Mouse (Mus musculus) Patski (cell line): ENCODE measurements around the gene Chrm3. TPM values are rescaled to one million over a fixed set of nuclear protein-coding genes. Genes with fewer than 3 reads are reported as not detected.
"Not testable (repeated sequence)": the region's sequence is repeated elsewhere in the genome, so short reads cannot be mapped to it uniquely, and the experiment has no call there.

Experiments used
- ATAC-seq: fragments of 100-300 bp; one replicate; pipeline ENCODE4 v1.8.0; 2021
- CTCF ChIA-PET: fragments of 350-600 bp; sonication (Branson Sonifier 250); formaldehyde crosslinking; loops from one replicate; lab custom pipeline; 2022; ENCODE audit warnings: inconsistent platforms; lab: Charles Lee
- POLR2A ChIA-PET: fragments of 350-600 bp; sonication (Branson Sonifier 250); formaldehyde crosslinking; loops from one replicate; lab custom pipeline; 2022; ENCODE audit warnings: antibody characterized with exemption, inconsistent platforms; lab: Charles Lee
- DNase-seq: peaks from one replicate; pipeline ENCODE4 v3.0.0-alpha.2; 2011; ENCODE audit warnings: low read depth, low spot score
- H3K27me3 ChIP-seq: fragments of 371-371 bp; one replicate; pipeline ENCODE4 v1.5.1; 2021
- CTCF ChIP-seq: fragments of 100-300 bp; IDR thresholded peaks from one replicate; pipeline ENCODE4 v1.5.1; 2021
- in situ Hi-C: fragments of 300-500 bp; cut with MboI; formaldehyde crosslinking; loops from 3 replicates; pipeline ENCODE4 v1.11.1; 2018; ENCODE audit warnings: low pct_unique_long_range_greater_than_20kb, mixed read lengths
- polyA plus RNA-seq: library from polyadenylated mRNA; unstranded; gene quantifications from one replicate; pipeline ENCODE4 v1.2.3, GENCODE M21; 2021

The Chrm3 gene
- polyA plus RNA-seq, result not detected

- peaks cover 32% of the 10 kb centered on the region for H3K27me3 ChIP-seq
- ChIA-PET CTCF (no interaction called here), POLR2A (interaction anchor here (0.7 kb wide), 1 partner anchor 40 kb away, joined by 3 read pairs; no protein-coding TSS in a partner anchor)
- DNase-seq (no peak), ATAC-seq (no peak)
- in situ Hi-C loops, result no loop called here
- no peak for TF ChIP-seq CTCF
These were observed at the start of gene Chrm3 for GRCm38 (mm10) chr13:10360777-10361176. Gene Chrm3 (minus strand): TSS chr13:10360847.

DNA sequence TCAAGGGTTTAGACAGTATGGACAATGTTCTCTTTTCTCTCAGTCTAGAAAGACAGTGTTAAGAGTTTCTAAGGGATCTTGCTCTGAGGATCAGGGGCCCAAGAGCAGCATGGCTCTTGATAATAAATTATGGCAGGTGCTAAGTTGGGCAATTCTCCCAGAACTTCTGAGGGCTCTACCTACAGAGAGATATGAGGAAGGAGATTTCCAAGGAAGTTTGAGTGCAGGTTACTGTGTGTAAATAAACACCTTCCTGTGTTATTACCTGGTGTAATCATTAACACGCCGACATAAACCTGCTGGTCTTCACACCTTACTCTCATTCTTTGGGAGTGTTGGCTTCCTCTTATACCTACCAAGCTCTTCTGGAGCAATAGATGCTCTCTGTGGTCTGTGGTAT is 33.7 kb upstream of the Chrm3 start:
- DNase-seq (no peak), ATAC-seq (no peak)
- in situ Hi-C loops, result no loop called here
- ChIA-PET CTCF (no interaction called here), POLR2A (no interaction called here)
- TF ChIP-seq CTCF, result no peak
- no peaks in the 10 kb centered on the region for H3K27me3 ChIP-seq

GRCm38 (mm10) chr13:10375487-10375886 is 14.8 kb upstream of the Chrm3 start:
- POLR2A ChIA-PET, CTCF ChIA-PET, ATAC-seq, H3K27me3 ChIP-seq, in situ Hi-C loops, DNase-seq: not testable (repeated sequence)

GRCm38 (mm10) chr13:10360199-10360694 is 400 bp downstream of the Chrm3 start:
- ATAC-seq, result no peak
- TF ChIP-seq CTCF, result no peak
- CTCF ChIA-PET, result no interaction called here
- no peak for DNase-seq
- in situ Hi-C loops, result no loop called here
- POLR2A ChIA-PET, result no interaction called here
- peaks cover 32% of the 10 kb centered on the region for H3K27me3 ChIP-seq

- DNase-seq (no peak), ATAC-seq (no peak)
- CTCF ChIA-PET, result no interaction called here
- POLR2A ChIA-PET, result no interaction called here
- TF ChIP-seq CTCF, result no peak
- peaks cover 32% of the 10 kb centered on the region for H3K27me3 ChIP-seq
- in situ Hi-C loops, result no loop called here
These were observed 990 bp downstream of the Chrm3 start for GRCm38 (mm10) chr13:10359516-10360198.

DNA sequence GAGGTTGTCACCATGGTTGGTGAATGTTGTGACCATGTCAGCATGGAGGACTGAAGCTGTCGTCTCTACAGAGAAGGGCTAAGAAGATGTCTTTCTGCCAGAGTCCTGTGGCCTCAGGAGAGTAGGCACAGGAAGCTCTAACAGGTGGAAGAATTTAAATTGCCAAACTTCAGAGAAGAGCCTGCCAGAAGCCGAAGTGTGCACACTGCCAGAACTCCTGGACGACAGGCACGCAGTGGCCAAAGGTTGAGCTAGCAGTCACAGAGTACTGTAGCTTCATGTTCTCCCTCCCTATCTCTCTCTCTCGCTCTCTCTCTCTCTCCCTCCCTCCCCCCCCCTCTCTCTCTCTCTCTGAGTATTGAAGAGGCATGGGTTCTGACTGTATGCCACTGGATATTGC is 4.9 kb downstream of the Chrm3 start:
- no peak for ATAC-seq
- in situ Hi-C loops, result no loop called here
- CTCF ChIA-PET, result no interaction called here
- H3K27me3 ChIP-seq, result peaks cover 23% of the 10 kb centered on the region
- TF ChIP-seq CTCF, result no peak
- no peak for DNase-seq
- POLR2A ChIA-PET, result no interaction called here

DNA sequence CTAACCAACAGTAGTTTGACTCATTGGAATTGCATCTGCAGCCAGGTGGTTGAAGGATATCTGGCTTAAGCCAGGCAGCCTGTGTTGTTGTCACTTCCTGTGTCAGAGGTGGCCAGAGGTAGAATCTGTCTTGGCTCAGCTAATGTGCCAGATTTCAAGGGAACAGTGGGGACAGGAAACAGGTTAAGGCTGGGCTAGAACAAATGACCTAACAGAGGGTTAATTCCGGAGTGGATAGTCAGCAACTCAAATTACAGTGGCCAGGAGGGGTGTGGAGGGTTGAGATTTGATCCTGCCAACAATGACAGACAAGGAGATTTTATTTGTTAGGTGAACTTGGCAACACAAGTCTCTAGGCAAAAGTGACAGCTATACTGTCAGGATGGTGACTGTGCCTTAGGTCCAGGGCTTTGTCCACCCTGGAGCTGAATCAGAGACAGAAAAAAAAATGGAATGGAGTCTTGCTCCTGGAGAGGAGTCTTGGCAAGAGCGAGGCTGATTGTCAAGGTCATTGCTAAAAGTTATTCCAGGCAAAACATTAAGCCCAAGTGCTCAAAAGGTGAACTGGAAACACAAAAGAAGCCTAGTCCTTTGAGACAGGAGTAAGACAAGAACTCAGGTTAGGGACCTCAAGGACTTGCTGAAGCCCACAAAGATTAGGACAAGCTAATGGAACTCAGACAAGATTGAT is 5.6 kb downstream of the Chrm3 start:
- peaks cover 23% of the 10 kb centered on the region for H3K27me3 ChIP-seq
- in situ Hi-C loops, result no loop called here
- ChIA-PET POLR2A (no interaction called here), CTCF (no interaction called here)
- no peak for ATAC-seq
- DNase-seq, result no peak
- TF ChIP-seq CTCF, result no peak

- no peak for ATAC-seq
- POLR2A ChIA-PET, result no interaction called here
- DNase-seq, result no peak
- in situ Hi-C loops, result no loop called here
- TF ChIP-seq CTCF, result no peak
- CTCF ChIA-PET, result no interaction called here
- peaks cover 15% of the 10 kb centered on the region for H3K27me3 ChIP-seq
These were observed 8.5 kb downstream of the Chrm3 start for GRCm38 (mm10) chr13:10352141-10352540.

DNA sequence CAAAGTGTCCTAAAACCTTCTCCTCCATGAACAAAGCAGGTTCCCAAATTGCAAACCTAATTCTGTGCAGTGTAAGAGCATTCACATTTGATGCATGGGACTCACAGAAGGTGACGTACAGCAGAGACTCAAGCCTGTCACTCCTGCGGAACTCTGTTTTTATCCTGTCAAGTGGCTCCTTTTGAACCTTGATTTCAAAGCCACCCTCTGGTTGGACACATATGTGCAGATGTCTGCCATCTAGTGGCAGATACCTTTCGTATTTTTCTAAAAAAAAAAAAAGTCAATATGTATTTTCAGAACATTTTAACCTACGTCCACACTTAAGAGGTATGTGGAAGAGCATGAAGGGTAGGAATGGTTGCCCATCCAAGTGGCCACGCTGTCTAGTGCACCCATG is 16.3 kb downstream of the Chrm3 start:
- no peak for ATAC-seq
- ChIA-PET CTCF (no interaction called here), POLR2A (no interaction called here)
- peak; percentile 25 for TF ChIP-seq CTCF
- DNase-seq, result no peak
- peaks cover 8% of the 10 kb centered on the region for H3K27me3 ChIP-seq
- in situ Hi-C loops, result loop anchor here (10.0 kb wide), 1 partner anchor 460 kb away; no protein-coding TSS in a partner anchor

GRCm38 (mm10) chr13:10335558-10335957 is 25.1 kb downstream of the Chrm3 start:
- DNase-seq (no peak), ATAC-seq (no peak)
- peaks cover 18% of the 10 kb centered on the region for H3K27me3 ChIP-seq
- ChIA-PET POLR2A (no interaction called here), CTCF (no interaction called here)
- in situ Hi-C loops, result no loop called here
- TF ChIP-seq CTCF, result no peak

- ChIA-PET POLR2A (no interaction called here), CTCF (no interaction called here)
- TF ChIP-seq CTCF, result no peak
- H3K27me3 ChIP-seq, result peaks cover 18% of the 10 kb centered on the region
- DNase-seq (no peak), ATAC-seq (no peak)
- in situ Hi-C loops, result no loop called here
These were observed 27.9 kb downstream of the Chrm3 start for GRCm38 (mm10) chr13:10332762-10333161.
